In genomic region chr7:46421535-46421934, GRCm38 (mm10) we compare ENCODE assay signal across 13 mouse cellular contexts. TPM values are rescaled to one million over a fixed set of nuclear protein-coding genes. Genes with fewer than 3 reads are reported as not detected.
DNase-seq lines count a peak whose midpoint lies in the region; ATAC-seq lines count a peak whose summit lies in the region.
"Had no signal": no experiment of that assay in that cellular context is flagged by ENCODE, and none has a peak within 500 bp of the region (broad histone marks: within the 10 kb centered on the region; RNA-seq: fewer than 3 reads in every experiment).

No protein-coding gene starts in this region.

- peak overlapping the region; percentile 52; the same call in 1 of the 2 replicates for H3K27ac ChIP-seq in forebrain, embryonic 13.5 days
- H3K27ac ChIP-seq in hindbrain, embryonic 14.5 days = peak overlapping the region; percentile 49
- peak overlapping the region; percentile 41 for H3K27ac ChIP-seq in neural tube, embryonic 15.5 days (replicated peaks)
- H3K27ac ChIP-seq: heart, embryonic 13.5 days; limb, embryonic 13.5 days; lung, embryonic 15.5 days had no signal

- intact Hi-C loops in left cerebral cortex, postnatal 14 days (cut with DNase I) = no loop called here

- 58% methylated on average over 5 of the region's 5 CpGs for WGBS in forebrain, embryonic 13.5 days
- 36% methylated on average over 5 of the region's 5 CpGs for WGBS in hindbrain, embryonic 14.5 days
- 35% methylated on average over 5 of the region's 5 CpGs for WGBS in neural tube, embryonic 15.5 days

- no peak overlapping the region for H3K9ac ChIP-seq in forebrain, embryonic 13.5 days
- no peak overlapping the region for H3K9ac ChIP-seq in hindbrain, embryonic 14.5 days
- no peak overlapping the region for H3K9ac ChIP-seq in neural tube, embryonic 15.5 days (replicated peaks)
- H3K9ac ChIP-seq: heart, embryonic 13.5 days; limb, embryonic 13.5 days; lung, embryonic 15.5 days had no signal

- H3K27me3 ChIP-seq in forebrain, embryonic 13.5 days = no peaks in the 10 kb centered on the region
- H3K27me3 ChIP-seq in hindbrain, embryonic 14.5 days (ENCODE audit: control insufficient read depth, insufficient read depth, low read length) = no peaks in the 10 kb centered on the region
- no peaks in the 10 kb centered on the region for H3K27me3 ChIP-seq in neural tube, embryonic 15.5 days (replicated peaks)
- H3K27me3 ChIP-seq: limb, embryonic 13.5 days; lung, embryonic 15.5 days had no signal

- DNase-seq in left cerebral cortex, adult 9 months (ENCODE audit: low spot score in 2 of 2) = peak; percentile 54 to 57
- DNase-seq in left cerebral cortex, postnatal 14 days (ENCODE audit: low spot score in 2 of 2) = no peak
- DNase-seq in hindbrain, embryonic 14.5 days (ENCODE audit: low spot score) = no peak
- DNase-seq in lung, adult 18-20 months = no peak
- DNase-seq: thymus, postnatal 4 days had no signal

- no peaks in the 10 kb centered on the region for H3K36me3 ChIP-seq in forebrain, embryonic 13.5 days (ENCODE audit: poor library complexity, severe bottlenecking)
- no peaks in the 10 kb centered on the region for H3K36me3 ChIP-seq in hindbrain, embryonic 14.5 days (replicated peaks; ENCODE audit: control insufficient read depth, insufficient read depth)
- H3K36me3 ChIP-seq in neural tube, embryonic 15.5 days = no peaks in the 10 kb centered on the region
- H3K36me3 ChIP-seq: heart, embryonic 13.5 days; limb, embryonic 13.5 days; lung, embryonic 15.5 days had no signal

- no peaks in the 10 kb centered on the region for H3K9me3 ChIP-seq in forebrain, embryonic 13.5 days (replicated peaks)
- H3K9me3 ChIP-seq in hindbrain, embryonic 14.5 days (ENCODE audit: control insufficient read depth, low read length) = no peaks in the 10 kb centered on the region
- no peaks in the 10 kb centered on the region for H3K9me3 ChIP-seq in neural tube, embryonic 15.5 days (replicated peaks)
- H3K9me3 ChIP-seq: heart, embryonic 13.5 days; limb, embryonic 13.5 days; lung, embryonic 15.5 days had no signal

- no peak overlapping the region for H3K4me2 ChIP-seq in forebrain, embryonic 13.5 days
- no peak overlapping the region for H3K4me2 ChIP-seq in hindbrain, embryonic 14.5 days (replicated peaks)
- H3K4me2 ChIP-seq in neural tube, embryonic 15.5 days = no peak overlapping the region
- H3K4me2 ChIP-seq: heart, embryonic 13.5 days; limb, embryonic 13.5 days; lung, embryonic 15.5 days had no signal

- H3K4me1 ChIP-seq in forebrain, embryonic 13.5 days = peaks cover 51% of the 10 kb centered on the region
- peaks cover 32% of the 10 kb centered on the region for H3K4me1 ChIP-seq in hindbrain, embryonic 14.5 days (replicated peaks; ENCODE audit: control insufficient read depth, insufficient read depth, low read length)
- peaks cover 39% of the 10 kb centered on the region for H3K4me1 ChIP-seq in neural tube, embryonic 15.5 days
- H3K4me1 ChIP-seq: heart, embryonic 13.5 days; limb, embryonic 13.5 days; lung, embryonic 15.5 days had no signal

- no peak overlapping the region for H3K4me3 ChIP-seq in forebrain, embryonic 13.5 days
- H3K4me3 ChIP-seq in hindbrain, embryonic 14.5 days (replicated peaks; ENCODE audit: low read length) = no peak overlapping the region
- no peak overlapping the region for H3K4me3 ChIP-seq in neural tube, embryonic 15.5 days (replicated peaks)
- H3K4me3 ChIP-seq: heart, embryonic 13.5 days; limb, embryonic 13.5 days; lung, embryonic 15.5 days had no signal

- ATAC-seq in forebrain, embryonic 13.5 days = no peak
- ATAC-seq in hindbrain, embryonic 14.5 days (ENCODE audit: low FRiP score) = no peak
- no peak for ATAC-seq in neural tube, embryonic 15.5 days (ENCODE audit: low FRiP score)
- no peak for ATAC-seq in erythroid progenitor cell, adult 5-6 weeks (replicated peaks; ENCODE audit: low FRiP score, poor library complexity, severe bottlenecking)
- ATAC-seq: intestine, embryonic 16.5 days had no signal

RNA-seq across cellular contexts. Expression of gene Kcnc1, which starts 25.2 kb away (rescaled TPM):
- total RNA-seq in left cerebral cortex, postnatal 14 days (2021) = 10 to 100 TPM; 85.9 to 88.0 TPM
- polyA plus RNA-seq in forebrain, embryonic 13.5 days (2015; fragmentation: Nextera tagmentation; extraction: Ambion mirVana) = 3.6 and 6.9 TPM in 2 replicates
- polyA plus RNA-seq in hindbrain, embryonic 14.5 days (2014; fragmentation: Nextera tagmentation; extraction: Ambion mirVana) = 16.6 and 20.8 TPM in 2 replicates
- polyA plus RNA-seq in neural tube, embryonic 15.5 days (2015; fragmentation: Nextera tagmentation; extraction: Ambion mirVana) = 16.8 and 19.4 TPM in 2 replicates
- 5.0 TPM in 1 of 2 replicates, not detected in the other for total RNA-seq in erythroid progenitor cell, adult 5-6 weeks (2015; ENCODE audit: low replicate concordance)
- 0.13 TPM in 1 of 2 replicates, not detected in the other for total RNA-seq in erythroid progenitor cell, adult 5-6 weeks (2017; ENCODE audit: low replicate concordance)

RNA-seq across cellular contexts. Expression of gene Myod1, which starts 45.3 kb away (rescaled TPM):
- not detected for total RNA-seq in left cerebral cortex, postnatal 14 days (2021)
- polyA plus RNA-seq in forebrain, embryonic 13.5 days (2015; fragmentation: Nextera tagmentation; extraction: Ambion mirVana) = not detected in 2 replicates
- 0.10 and 0.11 TPM in 2 replicates for polyA plus RNA-seq in hindbrain, embryonic 14.5 days (2014; fragmentation: Nextera tagmentation; extraction: Ambion mirVana)
- polyA plus RNA-seq in neural tube, embryonic 15.5 days (2015; fragmentation: Nextera tagmentation; extraction: Ambion mirVana) = 2.2 and 2.3 TPM in 2 replicates
- total RNA-seq in erythroid progenitor cell, adult 5-6 weeks (2015; ENCODE audit: low replicate concordance) = not detected in 2 replicates
- total RNA-seq in erythroid progenitor cell, adult 5-6 weeks (2017; ENCODE audit: low replicate concordance) = not detected in 2 replicates
- polyA plus RNA-seq: large intestine, adult 2 months had no signal

Comparison
In these comparisons a context has a peak if more than half of its experiments do, and no peak if none do; other contexts are left out.
1. DNase-seq: peak in left cerebral cortex, adult 9 months (2 of 2); none in left cerebral cortex, postnatal 14 days (0 of 2), hindbrain, embryonic 14.5 days (single experiment) and lung, adult 18-20 months (0 of 2).
2. Peak in every context shown above with its lines, with median percentiles within 50 percentile points of each other: H3K27ac ChIP-seq.